Mouse (Mus musculus) heart, embryonic 14.5 days (tissue): ENCODE data around the gene Fyco1. TPM values are rescaled to one million over a fixed set of nuclear protein-coding genes. Genes with fewer than 3 reads are reported as not detected.

ENCODE experiments used
- ATAC-seq: fragments of 200-750 bp; cut with Nextera tagmentation; 2 replicates; pipeline ENCODE4 v1.8.0; 2017; ENCODE audit warnings: low read depth, moderate TSS enrichment; ENCODE audit not compliant: insufficient number of reproducible peaks, insufficient read depth, low FRiP score
- H3K27ac ChIP-seq, 2 experiments: fragments of 200-500 bp in 1 of 2; fragments of 300-500 bp in 1 of 2; sonication (generic) in 1 of 2; replicated peaks in 1 of 2; 2 replicates each; pipeline ENCODE4 v1.5.1; 2012 to 2014; ENCODE audit warnings: low read depth in 2 of 2, low read length in 2 of 2, control low read depth in 1 of 2, mild to moderate bottlenecking in 1 of 2, mixed read lengths in 1 of 2; ENCODE audit not compliant: control insufficient read depth in 1 of 2, insufficient read depth in 1 of 2
- H3K27me3 ChIP-seq: fragments of 300-500 bp; sonication (generic); 2 replicates; pipeline ENCODE4 v1.6.1; 2014; ENCODE audit warnings: mild to moderate bottlenecking, low read length, control low read depth; ENCODE audit not compliant: control insufficient read depth, insufficient read depth
- H3K36me3 ChIP-seq: fragments of 300-500 bp; sonication (generic); 2 replicates; pipeline ENCODE4 v1.6.1; 2014; ENCODE audit warnings: mild to moderate bottlenecking, control low read depth, low read length, mixed read lengths; ENCODE audit not compliant: control insufficient read depth, insufficient read depth
- H3K4me1 ChIP-seq, 2 experiments: fragments of 200-500 bp in 1 of 2; fragments of 300-500 bp in 1 of 2; sonication (generic) in 1 of 2; 2 replicates each; pipeline ENCODE4 v1.6.1; 2012 to 2014; ENCODE audit warnings: low read length in 2 of 2, control low read depth in 1 of 2, mixed read lengths in 1 of 2; ENCODE audit not compliant: control insufficient read depth in 2 of 2, insufficient read depth in 2 of 2
- H3K4me2 ChIP-seq: fragments of 300-500 bp; sonication (generic); 2 replicates; pipeline ENCODE4 v1.6.1; 2014; ENCODE audit warnings: mild to moderate bottlenecking, low read length
- H3K4me3 ChIP-seq, 2 experiments: fragments of 200-500 bp in 1 of 2; fragments of 300-500 bp in 1 of 2; sonication (generic) in 1 of 2; 2 replicates each; pipeline ENCODE4 v1.5.1; 2012 to 2014; ENCODE audit warnings: low read length in 2 of 2, mild to moderate bottlenecking in 2 of 2, control low read depth in 1 of 2, low read depth in 1 of 2, moderate library complexity in 1 of 2; ENCODE audit not compliant: control insufficient read depth in 1 of 2, insufficient read depth in 1 of 2
- H3K9ac ChIP-seq: fragments of 300-500 bp; sonication (generic); 2 replicates; pipeline ENCODE4 v1.6.1; 2014; ENCODE audit warnings: mild to moderate bottlenecking, low read length
- H3K9me3 ChIP-seq: fragments of 300-500 bp; sonication (generic); 2 replicates; pipeline ENCODE4 v1.6.1; 2016; ENCODE audit warnings: low read length, control low read depth; ENCODE audit not compliant: control insufficient read depth
- WGBS: fragments of 180-500 bp; shearing (Covaris S2); extraction: QIAGEN DNeasy Blood & Tissue Kit; methylation state at CpG from one replicate; pipeline ENCODE4 v1.1.7; 2014; 5-methylcytosine and 5-hydroxymethylcytosine counted together
- polyA plus RNA-seq: library from polyadenylated mRNA; unstranded; fragments of >200 nt; fragmentation: Nextera tagmentation; extraction: Ambion mirVana; gene quantifications from 2 replicates; pipeline ENCODE4 v1.2.1, GENCODE M21; 2014

Fyco1 gene
- polyA plus RNA-seq, result 33.1 and 36.3 TPM in 2 replicates

- H3K36me3 ChIP-seq, result no peaks in the 10 kb centered on the region
- peaks cover 2 to 14% of the 10 kb centered on the region in 2 experiments; a peak in 3 of 4 replicates for H3K4me1 ChIP-seq
- WGBS, result under 1% methylated on average over 46 of the region's 47 CpGs
- peak within 1 kb of the TSS; percentile 92 for H3K27ac ChIP-seq
- H3K4me2 ChIP-seq, result peak within 1 kb of the TSS; percentile 81
- H3K27me3 ChIP-seq, result no peaks in the 10 kb centered on the region
- peak; percentile 95 for ATAC-seq
- H3K9ac ChIP-seq, result peak within 1 kb of the TSS; percentile 85
- H3K9me3 ChIP-seq, result no peaks in the 10 kb centered on the region
- peak within 1 kb of the TSS; percentile 59 to 72 for H3K4me3 ChIP-seq
Observed at GRCm38 (mm10) chr9:123851713-123852448, at the start of gene Fyco1. Gene Fyco1, minus strand, starts transcription at chr9:123851899.

GRCm38 (mm10) chr9:123872049-123872448 lies 20.4 kb upstream of the Fyco1 start:
- Histone ChIP-seq H3K27ac (no peak overlapping the region), H3K4me3 (no peak overlapping the region), H3K9me3 (no peaks in the 10 kb centered on the region), H3K9ac (no peak overlapping the region), H3K27me3 (no peaks in the 10 kb centered on the region), H3K4me2 (no peak overlapping the region), H3K36me3 (no peaks in the 10 kb centered on the region), H3K4me1 (no peaks in the 10 kb centered on the region)
- WGBS, result 56% methylated on average over 4 of the region's 4 CpGs
- ATAC-seq, result no peak

- no peak overlapping the region for H3K4me2 ChIP-seq
- H3K27ac ChIP-seq, result no peak overlapping the region
- H3K4me3 ChIP-seq, result no peak overlapping the region
- H3K4me1 ChIP-seq, result no peaks in the 10 kb centered on the region
- no peaks in the 10 kb centered on the region for H3K36me3 ChIP-seq
- H3K9me3 ChIP-seq, result no peaks in the 10 kb centered on the region
- no peak for ATAC-seq
- H3K9ac ChIP-seq, result no peak overlapping the region
- no peaks in the 10 kb centered on the region for H3K27me3 ChIP-seq
- 70% methylated on average over 3 of the region's 6 CpGs for WGBS
Observed at GRCm38 (mm10) chr9:123869167-123869784, 17.6 kb upstream of the Fyco1 start.

- H3K4me1 ChIP-seq, result no peaks in the 10 kb centered on the region
- H3K9ac ChIP-seq, result no peak overlapping the region
- H3K27me3 ChIP-seq, result no peaks in the 10 kb centered on the region
- no peaks in the 10 kb centered on the region for H3K9me3 ChIP-seq
- 92% methylated on average over 1 of the region's 1 CpGs for WGBS
- H3K36me3 ChIP-seq, result no peaks in the 10 kb centered on the region
- ATAC-seq, result no peak
- no peak overlapping the region for H3K4me3 ChIP-seq
- no peak overlapping the region for H3K27ac ChIP-seq
- no peak overlapping the region for H3K4me2 ChIP-seq
Observed at GRCm38 (mm10) chr9:123863641-123864040, 11.9 kb upstream of the Fyco1 start.

- H3K9ac ChIP-seq, result no peak overlapping the region
- 81% methylated on average over 1 of the region's 1 CpGs for WGBS
- no peaks in the 10 kb centered on the region for H3K4me1 ChIP-seq
- H3K27ac ChIP-seq, result no peak overlapping the region
- H3K9me3 ChIP-seq, result no peaks in the 10 kb centered on the region
- no peak for ATAC-seq
- H3K36me3 ChIP-seq, result no peaks in the 10 kb centered on the region
- no peak overlapping the region for H3K4me3 ChIP-seq
- H3K4me2 ChIP-seq, result no peak overlapping the region
- H3K27me3 ChIP-seq, result no peaks in the 10 kb centered on the region
Observed at GRCm38 (mm10) chr9:123862895-123863616, 11.4 kb upstream of the Fyco1 start.

- Histone ChIP-seq H3K36me3 (no peaks in the 10 kb centered on the region), H3K4me1 (no peaks in the 10 kb centered on the region), H3K9me3 (no peaks in the 10 kb centered on the region), H3K27me3 (no peaks in the 10 kb centered on the region), H3K4me2 (no peak within 1 kb of the TSS), H3K27ac (no peak within 1 kb of the TSS), H3K9ac (no peak within 1 kb of the TSS), H3K4me3 (no peak within 1 kb of the TSS)
- WGBS, result 77% methylated on average over 9 of the region's 9 CpGs
- no peak for ATAC-seq
Observed at GRCm38 (mm10) chr9:123861929-123862328, 10.2 kb upstream of the Fyco1 start, which contains the start of gene Xcr1. Gene Xcr1, minus strand, starts transcription at chr9:123862029.

- Histone ChIP-seq H3K27ac (no peak overlapping the region), H3K4me1 (peaks cover 2 to 4% of the 10 kb centered on the region in 2 experiments; a peak in 3 of 4 replicates), H3K36me3 (no peaks in the 10 kb centered on the region), H3K4me2 (no peak overlapping the region), H3K9ac (no peak overlapping the region), H3K27me3 (no peaks in the 10 kb centered on the region), H3K9me3 (no peaks in the 10 kb centered on the region), H3K4me3 (no peak overlapping the region)
- no peak for ATAC-seq
- WGBS, result 76% methylated on average over 2 of the region's 2 CpGs
Observed at GRCm38 (mm10) chr9:123856836-123857235, 5.1 kb upstream of the Fyco1 start.
